Mouse (Mus musculus): ENCODE measurements around the gene Odf2.

Odf2 gene

DNA sequence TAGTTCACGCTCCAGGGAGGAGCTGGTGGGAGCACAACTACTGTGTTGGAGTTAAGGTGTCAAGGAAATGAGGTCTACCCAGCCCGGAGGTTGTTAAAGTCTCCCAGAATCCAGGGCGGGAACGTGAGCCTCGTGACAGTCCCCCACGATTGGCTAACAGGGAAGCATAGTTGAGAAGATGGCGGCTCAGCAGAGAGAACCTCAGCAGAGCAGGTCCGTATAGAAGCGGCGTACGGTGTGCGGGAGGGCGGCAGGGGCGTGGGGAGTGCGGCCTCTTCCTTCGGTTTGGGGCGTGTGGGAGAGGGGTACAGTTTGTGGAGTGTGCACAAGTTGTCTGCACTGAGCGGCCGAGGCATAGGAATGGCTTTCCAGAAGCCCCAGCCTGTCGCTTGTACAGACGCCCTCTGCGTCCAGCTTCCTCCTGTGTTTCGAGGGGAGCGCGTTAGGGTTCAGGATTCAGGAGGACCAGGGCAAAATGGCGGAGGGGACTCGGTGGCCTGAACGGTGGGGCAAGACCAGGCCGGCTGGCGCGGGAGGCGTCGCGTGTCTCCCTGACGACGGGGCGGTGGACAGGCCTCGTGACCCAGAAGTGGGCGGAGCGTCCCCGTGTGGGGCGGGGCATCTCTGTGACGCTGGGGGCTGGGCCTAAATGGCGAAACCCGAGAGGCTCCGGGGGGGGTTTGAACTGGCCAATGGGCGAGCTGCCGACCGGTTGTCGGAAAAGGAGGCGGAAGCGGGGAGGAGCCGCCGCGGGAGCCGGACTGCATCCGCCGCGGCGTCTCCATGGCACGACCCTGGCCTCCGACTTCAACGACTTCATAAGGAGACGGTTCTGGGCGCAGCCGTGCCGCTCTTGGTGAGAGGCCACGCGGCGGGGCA lies at the start of gene Odf2:
Odf2 (plus strand) TSS at position 156 of the 879 bp plus-strand sequence.
- peak; percentile 95 for DNase-seq (ENCODE audit: low read depth, low spot score)

DNA sequence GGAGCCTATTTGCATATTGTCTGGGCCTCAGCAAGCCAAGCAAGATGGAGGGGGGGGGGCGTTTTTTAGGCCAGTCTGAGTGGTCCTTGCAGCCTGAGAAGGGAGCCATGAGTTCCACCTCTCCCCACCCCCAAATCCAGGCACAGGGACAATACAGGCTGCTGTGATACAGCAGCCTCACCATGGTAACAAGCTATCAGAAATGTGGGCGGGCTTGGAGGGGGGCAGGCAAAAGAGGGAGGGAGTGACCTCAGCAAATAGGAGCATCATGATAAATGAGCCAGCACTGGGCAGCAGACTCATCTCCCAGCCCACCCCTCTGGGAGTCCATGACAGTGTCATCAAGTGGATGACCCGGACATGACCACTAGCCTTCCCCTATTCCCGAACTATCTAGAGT lies 49.6 kb upstream of the Odf2 start:
- no peak for DNase-seq (ENCODE audit: low read depth, low spot score)

DNA sequence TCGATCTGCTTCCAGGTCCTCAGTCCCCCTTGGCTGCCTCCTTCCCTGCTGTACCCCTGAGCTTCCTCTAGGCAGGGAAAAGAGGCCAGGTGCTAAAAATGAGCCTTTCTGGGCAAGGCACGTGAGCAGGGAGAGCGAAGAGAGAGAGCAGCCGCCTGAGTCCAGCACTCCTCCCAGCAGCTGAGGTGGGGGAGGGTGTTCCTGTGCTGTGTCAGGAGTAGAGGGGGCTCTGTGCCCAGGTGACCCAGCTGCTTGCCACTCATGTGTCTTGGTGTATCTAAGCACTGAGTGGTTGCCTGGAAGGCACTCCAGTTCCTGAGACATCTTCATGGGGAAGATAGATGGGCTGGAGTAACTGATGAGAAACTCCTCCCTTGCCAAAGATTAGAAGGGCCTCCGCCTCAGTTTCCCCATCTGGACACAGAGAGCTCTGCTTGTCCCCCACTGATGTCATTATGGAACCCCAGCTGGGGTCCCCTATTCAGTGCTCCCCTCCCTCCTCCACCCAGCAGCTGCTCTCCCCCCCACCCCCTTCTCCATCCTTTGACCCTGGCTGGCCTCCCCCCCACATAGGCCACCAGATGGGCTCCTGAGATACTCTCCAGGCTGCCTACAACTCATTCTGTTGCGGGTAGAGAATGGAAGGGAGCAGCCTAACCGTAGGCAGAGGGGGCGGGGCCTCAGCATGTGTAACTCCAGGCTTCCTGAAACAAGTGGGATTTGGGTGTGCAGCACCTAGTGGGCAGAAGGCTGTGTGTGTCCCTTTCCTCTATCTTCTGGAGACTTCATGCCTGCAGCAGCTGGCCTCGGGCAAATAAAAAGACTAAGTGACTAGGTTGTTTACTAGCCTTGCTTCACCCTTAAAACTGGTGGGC lies 45.6 kb upstream of the Odf2 start:
- DNase-seq (ENCODE audit: low read depth, low spot score): no peak

DNA sequence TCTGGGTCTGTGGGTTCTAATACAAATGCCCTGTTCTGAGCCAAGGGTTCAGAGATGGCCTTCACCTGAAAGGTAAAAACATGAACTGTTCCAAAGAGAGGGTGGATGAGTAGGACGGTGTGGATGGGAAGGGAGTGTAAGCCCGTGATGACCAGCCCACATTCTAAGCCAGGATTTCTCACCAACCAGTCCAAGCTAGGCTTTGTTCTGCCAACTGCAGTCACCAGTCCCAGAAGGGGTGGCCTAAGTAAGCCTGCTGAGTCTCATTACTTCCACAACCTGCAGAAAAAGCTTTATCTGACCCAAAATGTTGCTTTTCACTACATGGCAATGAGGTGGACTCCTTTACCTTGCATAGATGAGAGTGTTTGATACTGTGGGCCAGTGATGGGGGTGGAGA lies 44.9 kb upstream of the Odf2 start:
- DNase-seq (ENCODE audit: low read depth, low spot score): no peak

DNA sequence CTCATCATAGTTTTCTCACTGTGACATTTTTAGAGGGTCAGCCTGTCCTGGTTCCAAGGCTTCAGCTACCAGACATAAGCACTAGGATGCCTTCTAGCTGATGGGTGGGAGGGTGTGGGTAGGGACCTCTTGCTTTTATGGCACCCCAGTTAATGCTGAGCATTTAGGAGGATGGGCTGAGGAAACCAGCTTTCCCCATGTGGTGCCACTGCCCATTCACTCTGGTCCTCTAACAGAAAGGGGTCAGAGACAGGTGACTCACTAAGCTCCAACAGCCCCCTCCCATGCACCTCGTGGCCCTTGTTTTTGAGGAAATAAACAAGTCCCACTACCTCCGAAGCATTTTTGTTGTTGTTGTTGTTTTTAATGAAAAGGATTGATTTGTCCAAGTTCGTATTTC lies 44.4 kb upstream of the Odf2 start:
- DNase-seq (ENCODE audit: low read depth, low spot score): no peak

DNA sequence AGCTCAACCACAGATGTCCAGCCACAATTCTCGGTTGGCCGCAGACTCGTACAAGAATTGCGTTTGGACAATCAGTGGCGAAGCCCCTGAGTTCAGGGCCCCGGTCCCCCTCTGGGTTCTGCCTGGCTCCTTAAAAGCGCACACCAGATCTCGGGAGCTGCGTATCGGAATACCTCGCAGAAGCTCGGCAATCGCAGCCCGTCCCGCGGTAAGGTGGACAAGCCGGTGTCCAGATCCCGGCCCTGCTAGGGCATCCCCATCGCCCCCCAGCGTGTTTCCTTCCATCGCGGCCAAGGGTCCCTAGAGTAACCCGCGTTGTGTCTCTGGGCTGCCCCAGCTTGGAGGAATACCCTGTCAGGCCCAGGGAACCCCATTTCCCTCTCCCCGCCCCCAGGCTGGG lies 43.4 kb upstream of the Odf2 start:
- DNase-seq (ENCODE audit: low read depth, low spot score): no peak

DNA sequence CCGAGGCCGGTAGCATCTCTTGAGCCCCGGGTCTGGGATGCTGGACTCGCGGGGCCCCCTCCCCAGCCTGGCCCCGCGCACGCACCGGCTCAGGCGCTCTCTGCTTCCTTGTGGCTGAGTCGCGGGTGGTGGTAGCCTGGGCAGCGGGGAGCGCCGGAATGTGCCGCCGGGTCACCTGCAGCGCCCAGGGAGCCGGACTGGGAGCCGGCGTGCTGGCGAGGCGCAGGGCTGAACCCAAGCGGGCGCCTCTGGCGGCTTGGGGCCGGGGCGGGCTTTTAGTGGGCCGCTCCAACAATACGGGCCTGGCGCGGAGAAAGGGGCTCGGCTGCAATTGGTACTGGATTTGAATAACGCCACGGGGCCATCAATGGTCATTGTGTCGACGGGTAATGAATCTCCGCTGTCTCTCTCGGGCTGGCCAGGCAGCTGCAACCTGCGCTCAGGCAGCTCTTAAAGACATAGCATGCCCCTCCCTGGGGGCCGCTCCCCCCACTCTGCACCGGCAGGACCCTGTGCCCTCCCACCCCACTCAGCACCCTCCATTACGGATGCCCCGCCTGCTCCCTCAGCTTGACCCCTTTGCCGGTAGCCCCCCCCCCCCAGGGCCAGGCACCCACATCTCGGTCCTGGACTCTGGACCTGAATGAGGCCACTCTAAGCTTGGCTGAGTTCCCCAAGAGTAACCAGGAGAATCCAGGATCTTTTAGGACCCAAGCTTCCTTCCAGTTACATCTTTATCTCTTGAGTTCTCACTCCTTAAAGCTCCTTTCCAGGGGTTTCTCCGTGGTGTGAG lies 42.8 kb upstream of the Odf2 start:
- DNase-seq (ENCODE audit: low read depth, low spot score): no peak

DNA sequence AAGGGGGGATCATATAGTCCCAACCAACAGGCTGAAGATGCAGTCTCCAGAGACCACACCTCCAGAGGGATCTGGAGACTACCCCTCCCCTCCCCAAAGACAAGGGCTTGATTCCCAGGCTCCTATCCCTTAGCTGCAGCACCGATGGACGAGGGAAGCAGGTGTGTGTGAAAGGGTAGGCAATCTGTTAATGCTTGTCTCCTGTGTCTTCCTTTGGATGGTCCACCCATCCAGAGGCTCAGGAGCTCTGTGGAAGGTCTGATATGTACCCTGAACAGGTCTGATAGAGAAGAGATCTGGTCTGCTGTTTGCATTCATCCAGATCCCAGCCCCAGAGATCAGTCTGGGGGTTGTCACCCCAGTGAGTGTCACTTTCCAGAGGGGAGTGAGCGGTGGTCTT lies 42.1 kb upstream of the Odf2 start:
- no peak for DNase-seq (ENCODE audit: low read depth, low spot score)

DNA sequence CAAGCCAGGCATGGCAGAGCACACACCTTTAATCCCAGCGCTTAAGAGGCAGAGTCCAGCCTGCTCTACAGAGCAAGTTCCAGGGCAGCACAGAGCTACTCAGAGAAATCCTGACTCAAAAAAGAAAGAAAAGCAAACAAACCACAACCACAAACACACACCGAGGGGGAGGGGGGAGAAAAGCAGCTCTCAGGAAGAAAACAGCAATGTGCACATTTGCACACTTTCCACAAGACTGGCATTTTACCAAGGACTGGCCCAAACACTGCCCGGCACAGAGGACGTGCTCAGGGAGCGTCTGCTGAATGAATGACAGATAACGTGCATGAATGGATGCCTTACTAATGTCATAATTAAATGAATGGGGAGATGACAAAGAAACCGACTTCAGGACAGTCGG lies 40.0 kb upstream of the Odf2 start:
- no peak for DNase-seq (ENCODE audit: low read depth, low spot score)

DNA sequence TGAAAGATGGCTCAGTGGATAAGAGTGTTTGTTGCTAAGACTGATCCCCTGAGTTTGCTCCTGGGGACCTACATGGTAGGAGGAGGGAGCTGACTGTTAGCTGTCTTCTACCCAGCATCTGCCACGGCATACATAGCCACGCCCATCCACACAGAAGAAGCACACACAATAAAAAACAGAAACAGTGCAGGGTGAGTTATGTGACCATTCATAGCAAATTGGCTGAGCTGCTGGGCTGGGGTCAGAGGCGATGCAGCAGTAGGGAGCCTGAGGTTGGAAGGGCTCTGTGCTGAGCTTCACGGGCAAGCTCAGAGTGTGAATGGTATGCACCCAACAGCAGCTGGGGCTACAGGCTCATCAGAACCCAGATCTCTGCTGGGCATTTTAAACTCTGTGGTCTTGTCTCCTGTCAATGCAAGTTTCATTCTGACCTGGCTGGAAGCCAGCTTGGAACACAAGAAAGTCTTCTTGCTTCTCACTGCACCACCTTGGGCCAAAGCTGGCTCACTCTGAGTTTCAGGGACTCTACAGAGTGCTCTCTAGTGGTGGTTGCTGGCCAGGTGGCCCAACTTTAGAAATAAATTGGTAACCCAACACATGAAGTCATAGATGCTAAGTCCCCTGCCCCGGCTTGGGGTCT lies 39.1 kb upstream of the Odf2 start:
- no peak for DNase-seq (ENCODE audit: low read depth, low spot score)

DNA sequence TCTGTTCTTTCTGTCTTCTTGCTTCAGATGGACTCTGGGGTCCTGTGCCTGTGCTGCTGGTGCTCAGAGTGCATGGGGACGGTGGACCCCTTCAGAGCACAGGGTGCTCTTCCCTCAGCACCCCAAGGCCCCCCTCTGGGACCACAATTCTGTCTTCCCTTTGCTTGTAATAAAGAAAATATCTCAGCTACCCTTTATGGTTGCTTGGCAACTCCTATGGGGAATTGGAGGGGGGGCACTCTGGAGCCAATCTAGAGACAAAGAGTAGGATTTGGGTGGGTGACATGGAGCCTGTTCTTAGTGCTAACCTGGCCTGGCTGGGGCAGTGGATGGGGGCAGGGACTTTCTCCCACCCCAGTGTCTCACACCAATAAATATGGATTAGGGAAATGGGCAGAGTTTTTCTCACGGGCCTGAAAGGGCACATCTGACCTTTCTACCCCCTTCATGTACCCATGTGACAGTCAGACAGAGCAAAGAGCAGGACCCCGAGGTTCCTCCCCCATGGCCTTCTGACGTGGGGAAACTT lies 36.0 kb upstream of the Odf2 start:
- no peak for DNase-seq (ENCODE audit: low read depth, low spot score)

DNA sequence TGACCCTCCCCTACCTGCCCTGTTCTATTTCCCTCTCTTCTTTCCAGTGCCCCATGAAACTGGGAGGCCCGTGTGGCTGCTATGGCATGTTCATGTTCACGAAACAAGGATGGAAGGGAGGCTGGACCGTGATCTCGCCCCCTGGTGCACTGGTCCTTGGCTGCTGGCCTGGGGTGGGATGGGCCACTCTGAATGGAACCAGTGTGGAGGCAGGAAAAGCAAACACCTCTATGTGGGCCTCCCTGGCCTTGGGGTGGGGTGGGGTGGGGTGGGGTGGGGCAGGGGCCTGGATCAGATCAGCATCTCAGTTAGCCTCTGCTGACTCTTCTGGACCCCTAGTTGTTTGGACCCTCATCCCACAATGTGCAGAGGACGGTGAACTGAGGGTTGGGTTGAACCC lies 35.3 kb upstream of the Odf2 start:
- DNase-seq (ENCODE audit: low read depth, low spot score): no peak

DNA sequence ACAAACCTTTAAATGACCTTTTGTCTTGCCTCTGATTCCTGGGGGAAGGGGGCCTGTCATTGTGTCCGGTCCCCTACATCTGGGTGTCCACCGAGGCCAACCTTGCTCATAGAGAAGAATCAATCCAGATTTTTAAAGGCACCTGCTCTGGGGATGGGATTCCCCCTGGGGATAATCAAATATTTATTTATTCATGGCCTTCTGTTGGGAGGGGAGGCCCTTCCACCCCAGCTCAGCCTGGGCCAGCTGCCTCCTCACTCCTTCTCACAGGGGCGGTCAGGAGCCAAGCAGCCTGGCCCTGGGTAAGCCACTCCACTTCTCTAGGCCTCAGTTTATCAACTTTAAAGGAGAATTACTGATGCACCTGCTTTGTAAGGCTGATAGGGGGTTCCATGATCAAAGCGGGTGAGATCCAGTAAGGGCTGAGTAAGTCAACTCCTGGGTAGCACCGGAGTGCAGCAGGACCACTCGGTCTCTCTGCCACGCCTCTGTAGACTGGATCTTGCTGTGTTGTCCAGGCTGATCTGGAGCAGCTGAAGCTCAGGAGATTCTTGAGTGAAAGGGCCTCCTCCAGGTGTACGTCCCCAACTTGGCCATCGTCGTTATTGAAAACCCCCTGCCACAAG lies 33.3 kb upstream of the Odf2 start:
- no peak for DNase-seq (ENCODE audit: low read depth, low spot score)

DNA sequence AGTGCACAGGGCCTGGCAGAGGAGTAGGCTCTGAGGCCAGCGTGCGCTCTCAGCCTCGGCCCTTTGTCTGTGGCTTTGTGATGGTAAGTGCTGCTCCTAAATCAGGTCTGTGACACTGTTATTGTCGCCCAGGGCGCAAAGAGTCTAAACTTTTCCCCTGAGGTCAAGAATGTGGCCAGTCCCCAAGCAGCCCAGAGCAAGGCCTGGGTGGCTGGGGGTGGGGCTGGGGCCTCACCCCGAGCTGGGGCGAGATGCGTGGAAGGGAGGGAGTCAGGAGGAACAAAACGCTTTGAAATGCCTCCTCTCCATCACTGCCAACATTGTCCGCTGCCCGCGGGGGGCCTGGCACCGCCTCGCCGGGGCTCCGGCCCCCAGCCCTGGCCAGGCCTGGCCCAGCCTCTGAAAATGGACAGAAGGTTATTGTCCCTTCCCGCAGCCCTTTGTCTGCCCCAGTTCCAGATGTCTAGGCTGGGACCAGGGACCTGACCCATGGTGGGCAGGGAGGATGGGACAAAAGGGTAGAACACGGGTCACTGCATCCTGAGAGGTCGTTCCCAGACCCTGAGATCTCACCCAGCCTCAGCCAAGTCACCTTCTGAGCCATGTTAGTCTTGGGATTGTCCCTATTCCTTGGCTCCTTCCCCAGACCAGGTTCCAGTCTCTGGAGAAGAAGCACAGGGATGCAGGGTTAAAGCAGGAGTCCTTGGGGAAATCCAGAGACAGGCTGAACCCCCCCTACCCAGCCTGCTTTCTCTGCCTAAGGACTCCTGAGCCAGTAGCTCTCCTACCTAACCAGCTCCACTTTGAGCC lies 32.4 kb upstream of the Odf2 start:
- DNase-seq (ENCODE audit: low read depth, low spot score): no peak

DNA sequence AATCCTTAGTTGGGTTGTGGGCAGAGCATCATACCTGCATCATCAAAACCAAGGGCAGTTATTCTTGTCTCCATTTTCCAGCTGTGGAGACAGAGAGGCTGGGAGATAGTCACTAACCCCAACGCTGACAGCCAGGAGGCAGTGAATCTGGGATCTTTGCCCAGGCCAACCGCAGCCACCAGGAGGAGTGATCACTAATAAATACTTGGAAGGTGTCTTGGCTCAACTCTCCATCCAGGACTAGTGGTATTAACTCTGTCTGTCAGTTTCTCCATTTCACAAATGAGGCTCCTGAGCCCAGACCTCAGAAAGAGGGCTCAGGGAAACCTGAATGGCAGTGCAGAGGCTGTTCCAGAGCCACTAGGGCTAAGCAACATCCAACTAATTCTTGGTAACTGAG lies 31.7 kb upstream of the Odf2 start:
- no peak for DNase-seq (ENCODE audit: low read depth, low spot score)

DNA sequence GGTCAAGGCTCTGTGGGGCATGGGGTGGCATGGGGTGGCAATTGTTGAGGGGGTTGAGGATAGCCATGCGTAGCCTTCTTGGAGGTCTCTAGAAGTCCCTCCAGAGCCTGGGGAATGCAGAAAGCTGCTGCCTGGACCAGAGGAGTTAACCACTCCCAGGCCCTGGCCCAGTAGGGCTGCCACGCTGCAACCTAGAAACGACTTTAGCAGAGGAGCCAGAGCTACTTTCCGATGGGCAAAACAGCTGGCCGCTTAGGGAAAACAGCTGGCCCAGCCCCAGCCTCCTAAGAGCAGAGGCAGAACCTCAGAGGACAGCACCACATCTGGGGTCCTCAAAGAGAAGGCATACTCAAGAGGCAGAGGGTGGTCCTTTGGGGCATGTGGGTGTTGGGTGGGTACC lies 31.1 kb upstream of the Odf2 start:
- no peak for DNase-seq (ENCODE audit: low read depth, low spot score)

DNA sequence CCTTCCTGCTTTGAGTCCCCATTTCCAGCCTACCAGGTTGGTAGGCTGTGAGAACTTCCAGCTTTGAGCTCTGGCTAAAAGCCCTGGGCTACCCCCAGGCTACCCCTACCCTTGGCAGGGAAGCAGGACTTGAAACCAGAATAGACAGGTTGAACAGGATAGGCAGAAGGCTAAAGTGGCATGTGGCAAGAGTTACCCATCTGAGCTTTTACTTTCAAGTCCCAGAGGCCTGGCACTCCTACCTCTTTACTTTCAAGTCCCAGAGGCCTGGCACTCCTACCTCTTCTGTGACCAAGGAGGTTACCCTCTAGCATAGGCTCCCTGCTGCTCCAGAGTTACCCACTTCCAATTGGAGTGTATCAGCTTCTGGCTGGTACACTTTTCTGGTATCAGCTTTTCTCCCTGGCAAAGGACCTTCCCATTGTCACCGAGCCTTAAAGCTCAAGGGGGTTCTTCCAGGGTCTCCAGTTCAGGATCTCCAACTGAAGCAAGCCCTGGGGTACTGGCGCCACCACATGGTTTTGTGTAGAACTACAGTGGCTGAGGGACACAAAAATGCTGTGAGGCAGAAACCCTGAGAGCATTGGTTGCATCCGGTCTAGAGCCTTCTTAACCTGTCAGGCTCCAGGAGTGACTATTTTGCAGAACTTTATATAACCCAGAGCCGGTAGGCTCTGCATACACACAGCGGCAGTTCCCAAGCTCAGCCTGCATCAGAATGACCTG lies 30.1 kb upstream of the Odf2 start:
- DNase-seq (ENCODE audit: low read depth, low spot score): no peak

DNA sequence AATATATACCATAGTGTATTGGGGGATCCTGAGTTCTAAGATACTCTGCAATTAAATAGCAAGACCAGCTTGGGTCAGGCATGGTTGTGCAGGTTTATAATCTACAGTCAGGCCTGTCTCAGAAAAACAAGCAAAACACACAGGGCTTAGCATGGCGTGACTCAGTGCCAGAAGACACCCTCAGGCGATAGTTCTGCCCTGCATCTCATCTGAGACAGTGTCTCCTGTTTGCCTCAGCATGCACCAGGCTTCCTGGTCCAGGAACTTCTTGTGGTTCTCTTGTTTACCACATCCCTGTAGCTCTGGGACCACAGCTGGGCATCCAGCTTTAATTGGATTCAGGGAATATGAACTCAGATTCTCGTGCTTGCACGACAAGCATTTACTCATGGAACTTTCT lies 23.9 kb upstream of the Odf2 start:
- DNase-seq (ENCODE audit: low read depth, low spot score): no peak

DNA sequence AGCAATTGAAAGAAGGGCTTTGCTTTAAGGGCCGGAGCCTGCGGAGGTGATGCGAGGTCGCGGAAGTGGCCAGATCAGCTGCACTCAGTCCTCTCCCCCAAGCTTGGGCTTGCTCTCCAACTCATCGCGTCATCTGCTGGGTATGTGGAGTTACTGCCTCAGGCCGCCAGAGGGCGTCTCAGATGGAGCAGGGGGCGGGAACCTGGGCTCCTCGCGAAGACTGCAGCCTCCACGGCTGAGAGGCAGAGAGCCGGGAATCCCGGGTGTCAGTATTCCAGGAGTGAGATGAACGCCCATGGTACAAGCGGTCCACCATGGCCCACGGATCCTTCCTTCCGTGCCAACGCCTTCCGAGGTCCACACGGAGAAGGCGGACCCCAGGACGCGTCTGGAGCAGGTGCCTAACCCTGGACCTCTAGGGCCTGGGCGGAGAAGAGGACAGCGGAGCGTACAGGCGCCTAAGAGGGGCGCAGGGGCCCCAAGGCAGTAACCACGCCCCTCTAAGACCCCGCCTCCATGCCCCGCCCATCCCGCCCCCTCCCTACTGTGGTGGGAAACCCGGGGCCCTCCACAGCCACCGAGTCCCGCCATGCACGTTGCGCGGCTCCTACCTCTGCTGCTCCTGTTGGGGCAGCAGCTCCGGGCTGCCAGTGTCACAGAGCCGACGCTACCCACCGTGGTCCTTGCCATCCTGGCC lies 19.9 kb upstream of the Odf2 start, which contains the start of gene Cercam:
Cercam (plus strand) TSS at position 216 of the 697 bp plus-strand sequence.
- peak; percentile 62 for DNase-seq (ENCODE audit: low read depth, low spot score)

Measured in brain, embryonic 18.5 days (tissue).